Mouse (Mus musculus): ENCODE results near the gene Rusc1.
"Not testable (repeated sequence)": the region's sequence is repeated elsewhere in the genome, so short reads cannot be mapped to it uniquely, and the experiment has no call there.

Gene Rusc1

DNA sequence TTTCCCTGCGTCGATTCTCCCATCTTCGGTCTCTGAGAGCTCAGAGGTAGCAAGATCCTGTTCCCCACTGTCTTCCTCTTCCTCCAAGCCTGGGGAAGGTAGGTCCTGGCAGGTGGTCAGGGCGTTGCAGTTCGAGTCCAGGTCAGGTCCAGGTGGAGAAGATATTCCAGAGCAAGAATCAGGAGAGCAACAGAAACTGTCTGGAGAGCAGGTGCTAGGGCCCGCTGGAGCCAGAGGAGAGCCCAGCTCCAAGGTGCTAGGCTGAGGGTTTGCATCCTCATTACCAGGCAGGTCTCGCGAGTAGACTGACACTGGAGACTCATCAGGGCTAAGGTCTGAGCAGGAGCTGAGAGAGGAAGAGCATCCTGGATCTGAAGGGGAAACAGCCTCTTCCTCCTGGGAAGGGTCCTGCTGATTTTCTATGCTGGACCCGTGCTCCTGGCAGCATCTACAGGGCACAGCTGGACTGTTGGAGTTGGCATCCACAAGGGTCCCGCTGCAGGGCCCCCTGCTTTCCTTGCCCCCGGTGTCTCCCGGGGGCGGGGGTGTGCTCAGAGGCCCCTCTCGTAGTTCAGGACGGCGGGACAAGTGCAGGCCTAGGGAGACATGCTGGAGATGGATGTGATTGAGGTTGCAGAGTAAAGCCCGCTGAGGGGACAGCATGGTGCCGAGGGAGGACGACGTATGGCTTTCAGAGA is 1.2 kb downstream of the Rusc1 start:
- DNase-seq (ENCODE audit: low spot score), result no peak

DNA sequence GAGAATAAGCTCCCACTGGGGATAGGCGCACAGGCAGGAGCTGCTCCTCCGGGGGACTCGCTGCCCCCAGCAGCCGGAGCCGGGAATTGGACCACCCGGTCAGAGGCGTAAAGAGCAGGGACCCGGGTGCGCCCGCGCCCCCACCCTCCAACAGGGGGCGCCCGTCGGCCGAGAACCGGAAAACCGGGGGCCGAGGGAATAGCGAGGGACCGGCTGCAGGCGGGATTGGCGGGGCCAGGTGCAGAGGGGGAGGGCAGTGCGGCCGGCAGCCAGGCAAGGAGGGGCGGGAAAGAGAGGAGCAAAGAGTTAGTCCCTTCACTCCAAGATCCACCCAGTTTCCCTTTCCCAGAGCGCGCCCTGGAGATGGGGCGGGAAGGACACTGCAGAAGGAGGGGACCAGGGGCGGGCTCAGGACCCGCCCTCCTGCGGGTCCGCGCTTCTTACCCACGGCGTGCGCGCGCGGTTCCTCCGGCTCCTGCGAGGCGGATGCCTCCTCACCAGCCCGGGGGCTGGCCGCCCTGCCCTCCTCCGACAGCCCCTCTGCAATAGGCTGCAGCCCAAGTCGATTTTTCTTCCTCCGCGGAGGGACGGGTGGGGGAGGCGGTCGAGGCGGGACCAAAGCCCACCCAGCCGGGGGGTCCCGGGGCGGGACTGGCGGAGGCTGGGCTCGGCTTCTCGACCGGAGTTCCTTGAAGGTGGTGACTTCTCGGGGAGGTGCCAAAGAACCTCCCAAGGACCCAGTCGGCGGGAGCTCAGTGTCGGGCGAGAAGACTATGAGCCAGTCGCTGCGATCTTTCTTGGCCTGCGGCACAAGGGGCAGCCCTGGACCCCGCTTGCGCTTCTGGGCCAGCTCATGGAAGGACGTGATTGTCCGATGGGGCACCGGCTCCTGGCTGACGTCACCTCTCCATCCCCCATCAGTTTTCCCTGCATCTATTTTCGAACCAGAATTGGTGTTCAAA is 2.1 kb downstream of the Rusc1 start:
- peak; percentile 86 for DNase-seq (ENCODE audit: low spot score)

DNA sequence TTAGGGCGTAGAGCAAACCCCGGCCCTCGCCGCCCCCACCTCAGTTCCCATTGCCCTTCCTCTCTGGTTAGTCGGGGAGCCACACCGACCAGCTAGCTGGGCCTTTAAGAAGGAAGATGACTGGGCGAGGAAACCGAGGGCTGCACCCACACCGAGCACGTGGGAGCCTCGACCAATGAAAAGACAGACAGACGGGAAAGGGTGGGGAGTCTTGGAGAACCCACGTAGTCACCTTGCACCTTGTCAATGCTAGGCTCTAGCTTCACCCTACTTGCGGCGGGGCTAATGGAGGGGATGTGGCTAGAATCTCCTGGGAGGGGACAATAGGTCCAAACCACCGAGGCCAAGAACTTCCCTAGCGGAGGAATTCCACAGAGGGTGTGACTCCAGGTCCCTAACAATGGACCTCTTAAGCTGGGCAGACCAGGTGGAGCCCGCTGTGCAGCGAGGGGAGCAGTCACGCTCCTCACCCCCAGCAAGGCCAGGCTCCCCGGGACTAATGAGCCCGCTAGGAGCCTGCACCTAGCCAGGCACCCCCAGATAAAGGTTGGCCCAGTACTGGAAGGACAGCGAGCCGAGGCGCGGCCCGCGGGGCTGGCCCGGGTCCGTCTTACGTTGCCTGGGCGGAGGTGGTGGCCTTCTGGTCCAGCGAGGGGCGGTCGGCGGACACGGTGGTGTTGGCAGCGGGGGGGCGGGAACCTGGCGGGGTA is 3.1 kb downstream of the Rusc1 start:
- DNase-seq (ENCODE audit: low spot score), result peak; percentile 80

DNA sequence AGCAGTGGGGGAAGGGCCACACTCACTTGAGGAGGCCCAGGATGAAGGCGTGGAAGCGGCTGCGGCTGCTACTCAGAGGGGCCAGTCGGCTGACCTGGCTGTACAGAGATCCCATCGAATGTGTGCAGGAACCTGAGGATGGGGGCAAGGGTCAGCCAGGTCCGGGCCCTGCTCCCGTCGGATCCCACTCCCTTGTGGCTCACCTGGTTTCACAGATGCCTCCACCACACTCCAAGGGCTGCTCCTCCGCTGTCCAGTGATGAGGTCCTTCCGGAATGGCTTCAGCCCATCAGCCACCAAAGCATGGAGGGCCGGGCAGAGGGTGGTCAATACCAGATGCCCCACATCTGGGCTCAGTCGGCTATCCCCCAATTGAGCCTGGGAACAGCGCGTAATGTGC is 4.1 kb downstream of the Rusc1 start:
- no peak for DNase-seq (ENCODE audit: low spot score)

DNA sequence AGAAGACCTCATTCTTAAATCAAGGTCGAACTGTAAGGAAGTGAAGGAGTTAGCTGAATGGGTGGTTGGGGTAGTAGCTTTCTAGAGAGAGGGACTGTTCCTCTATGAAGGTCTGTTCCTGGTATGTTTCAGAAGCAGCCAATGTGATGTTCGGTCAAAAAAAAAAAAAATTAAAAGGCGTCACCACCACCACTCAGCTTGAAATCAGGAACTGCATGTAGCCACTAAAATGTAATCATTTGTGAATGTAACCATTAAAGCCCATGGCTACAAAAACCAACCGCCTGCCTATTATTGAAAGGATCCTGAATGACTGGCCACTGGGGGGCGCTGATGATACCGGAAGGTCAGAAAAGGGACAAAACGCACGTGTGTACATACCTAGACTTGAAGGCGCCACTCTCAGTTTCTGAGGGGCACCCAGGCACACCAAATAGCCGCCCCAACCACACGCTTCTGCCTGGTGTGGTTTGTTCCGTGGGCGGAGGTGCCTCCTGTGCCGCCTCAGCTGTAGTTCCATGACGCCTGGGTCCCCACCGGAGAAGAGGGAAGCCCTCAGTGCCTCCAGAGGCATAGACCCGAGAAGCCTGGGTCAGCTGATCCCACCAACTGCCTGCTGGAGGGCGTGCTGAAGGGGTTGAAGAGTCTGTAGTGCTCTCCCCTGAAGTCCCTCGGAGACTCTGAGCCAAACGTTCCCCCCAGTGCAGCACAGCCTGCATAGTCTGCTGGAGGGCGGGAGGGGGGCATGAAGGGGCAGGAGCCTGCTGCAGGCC is 5.6 kb downstream of the Rusc1 start:
- DNase-seq (ENCODE audit: low spot score), result peak; percentile 78

DNA sequence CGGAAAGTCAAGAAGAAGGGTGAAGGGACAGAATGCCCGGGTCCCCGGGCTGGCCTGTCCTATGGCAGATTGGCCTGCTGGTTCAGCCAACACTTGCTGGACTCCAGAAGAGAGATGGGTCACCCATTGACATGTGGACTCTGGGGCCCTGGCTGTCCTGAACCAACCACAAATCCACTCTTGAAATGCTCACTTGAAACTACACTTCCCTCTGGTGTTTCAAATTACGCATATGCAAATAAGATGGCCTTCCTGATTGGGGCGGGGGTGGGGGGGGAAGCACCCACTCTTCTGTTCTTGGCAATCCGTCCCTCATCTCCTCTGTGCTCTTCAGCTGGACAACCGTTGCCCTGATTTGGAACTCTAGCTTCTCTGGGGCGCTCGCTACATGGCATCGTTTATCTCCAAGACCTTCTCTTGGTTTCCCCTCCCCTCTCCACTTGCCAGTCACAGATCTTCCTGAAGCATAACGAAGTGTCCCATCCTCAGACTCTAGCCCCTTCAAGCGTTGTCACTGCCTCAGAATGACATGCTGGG is 8.4 kb downstream of the Rusc1 start:
- no peak for DNase-seq (ENCODE audit: low spot score)

DNA sequence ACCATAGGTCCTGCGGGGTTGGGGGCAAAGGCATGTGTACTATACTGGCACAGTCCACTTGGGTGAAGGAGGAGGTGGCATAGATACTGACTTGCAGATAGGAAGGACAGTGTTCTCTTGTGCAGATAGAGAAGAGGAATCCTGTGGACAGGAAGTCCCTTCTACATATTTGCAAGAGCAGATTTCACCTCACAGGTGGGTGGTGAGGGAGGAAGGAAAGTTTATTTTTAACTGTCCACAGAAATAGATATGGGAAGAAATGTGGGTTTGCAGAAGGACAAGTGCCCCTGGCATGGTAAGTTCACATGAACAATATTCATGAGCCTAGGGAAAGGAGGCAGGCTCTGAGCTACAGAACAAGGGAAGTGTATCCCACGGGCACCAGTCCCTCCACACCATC is 9.0 kb downstream of the Rusc1 start:
- DNase-seq (ENCODE audit: low spot score), result no peak

DNA sequence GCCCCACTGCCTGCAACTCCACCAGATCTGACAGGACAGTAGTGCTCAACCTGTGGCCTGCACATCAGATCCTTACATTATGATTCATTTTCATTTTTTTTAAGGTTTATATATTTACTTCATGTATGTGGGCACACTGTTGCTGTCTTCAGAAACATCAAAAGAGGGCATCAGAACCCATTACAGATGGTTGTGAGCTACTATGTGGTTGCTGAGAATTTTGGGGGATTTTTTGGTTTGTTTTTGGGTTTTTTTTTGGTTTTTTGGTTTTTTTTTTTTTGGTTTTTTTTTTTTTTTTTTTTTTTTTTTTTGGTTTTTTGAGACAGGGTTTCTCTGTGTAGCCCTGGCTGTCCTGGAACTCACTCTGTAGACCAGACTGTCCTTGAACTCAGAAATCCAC is 10.8 kb downstream of the Rusc1 start:
- DNase-seq (ENCODE audit: low spot score), result not testable (repeated sequence)

DNA sequence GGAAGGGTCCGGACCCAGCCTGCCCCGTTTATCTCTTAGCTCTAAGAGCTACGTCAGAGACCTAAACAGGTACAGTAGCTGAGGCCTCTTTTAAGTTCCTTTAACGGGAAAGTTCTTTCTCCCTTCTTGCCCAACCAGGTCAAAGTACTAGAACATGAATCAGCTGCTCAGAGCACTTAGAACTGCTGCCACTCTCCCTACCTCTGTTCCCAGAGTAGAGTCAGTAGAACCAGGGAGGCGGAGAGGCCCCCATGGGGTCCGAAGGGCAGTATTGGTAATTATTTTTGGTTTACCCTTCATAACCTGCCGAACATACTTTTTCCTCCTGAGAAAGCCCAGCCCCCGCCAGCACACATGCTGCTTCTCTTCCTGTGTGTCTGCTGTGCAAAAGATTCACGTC is 15.7 kb downstream of the Rusc1 start:
- DNase-seq (ENCODE audit: low spot score), result no peak

DNA sequence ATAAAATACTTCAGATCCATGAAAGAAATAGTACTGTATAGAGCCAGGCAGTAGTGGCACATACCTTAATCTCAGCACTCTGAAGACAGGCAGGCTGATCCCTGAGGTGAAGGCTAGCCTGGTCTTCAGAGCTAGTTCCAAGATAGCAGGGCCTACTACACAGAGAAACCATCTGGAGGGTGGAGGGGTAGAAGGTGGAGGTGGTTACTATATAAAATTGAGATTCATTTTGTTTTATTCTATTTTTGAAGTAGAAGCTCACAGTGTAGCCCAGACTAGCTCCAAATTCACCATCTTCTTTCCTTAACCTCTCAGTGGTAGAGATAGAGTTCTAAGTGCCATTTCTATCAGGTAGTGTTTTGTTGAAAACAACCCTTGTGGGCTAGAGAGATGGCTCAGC is 25.8 kb downstream of the Rusc1 start:
- DNase-seq (ENCODE audit: low spot score), result no peak

DNA sequence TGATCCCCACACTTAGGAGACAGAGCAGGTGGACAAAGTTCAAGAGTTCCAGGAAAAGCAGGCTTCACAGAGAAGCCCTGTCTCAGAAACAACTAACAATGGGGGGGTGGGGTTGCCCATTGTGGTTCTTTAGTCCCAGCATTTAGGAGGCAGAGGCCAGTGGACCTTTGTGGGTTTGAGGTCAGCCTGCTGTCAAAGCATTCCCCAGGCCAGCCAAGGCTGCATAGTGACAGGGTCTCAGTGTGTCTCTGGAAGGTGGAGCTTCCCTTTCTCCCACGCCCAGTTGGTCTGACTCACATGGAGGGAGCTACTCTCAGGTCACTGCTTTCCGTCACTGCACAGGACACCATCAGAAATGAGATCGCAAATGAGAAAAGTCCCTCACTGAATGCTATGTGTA is 31.4 kb downstream of the Rusc1 start:
- no peak for DNase-seq (ENCODE audit: low spot score)

DNA sequence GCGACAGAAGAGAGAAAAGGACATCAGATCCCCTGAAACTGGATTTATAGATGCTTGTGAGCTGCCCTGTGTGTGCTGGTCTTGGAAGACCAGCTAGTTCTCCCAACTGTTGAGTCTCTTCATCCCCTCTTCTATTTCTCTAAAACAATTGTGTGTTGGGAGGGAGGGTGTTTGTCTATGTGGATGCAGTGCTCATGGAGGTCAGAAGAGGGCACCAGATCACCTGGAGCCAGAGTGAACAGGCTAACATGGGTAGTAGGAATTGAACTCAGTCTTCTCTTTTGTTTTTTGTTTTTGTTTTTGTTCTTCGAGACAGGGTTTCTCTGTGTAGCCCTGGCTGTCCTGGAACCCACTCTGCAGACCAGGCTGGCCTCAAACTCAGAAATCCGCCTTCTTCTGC is 34.3 kb downstream of the Rusc1 start:
- DNase-seq (ENCODE audit: low spot score), result peak; percentile 21

DNA sequence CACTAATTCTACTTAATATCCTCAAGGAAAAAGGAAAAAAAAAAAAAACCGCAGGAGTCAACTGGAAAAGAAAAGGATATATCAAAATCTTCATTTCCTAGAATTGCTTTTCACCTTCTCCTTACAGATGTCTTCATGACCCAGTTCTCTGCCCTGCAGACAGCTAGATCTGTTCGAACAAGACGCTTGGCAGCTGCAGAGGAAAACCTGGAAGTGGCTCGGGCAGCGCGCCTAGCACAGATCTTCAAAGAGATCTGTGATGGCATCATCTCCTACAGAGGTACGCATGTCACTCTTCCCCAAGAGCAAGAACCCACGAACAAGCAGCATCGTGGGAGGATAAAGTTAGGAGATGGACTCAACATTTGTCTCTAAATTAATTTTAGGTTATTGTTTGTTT is 34.8 kb downstream of the Rusc1 start:
- no peak for DNase-seq (ENCODE audit: low spot score)

DNA sequence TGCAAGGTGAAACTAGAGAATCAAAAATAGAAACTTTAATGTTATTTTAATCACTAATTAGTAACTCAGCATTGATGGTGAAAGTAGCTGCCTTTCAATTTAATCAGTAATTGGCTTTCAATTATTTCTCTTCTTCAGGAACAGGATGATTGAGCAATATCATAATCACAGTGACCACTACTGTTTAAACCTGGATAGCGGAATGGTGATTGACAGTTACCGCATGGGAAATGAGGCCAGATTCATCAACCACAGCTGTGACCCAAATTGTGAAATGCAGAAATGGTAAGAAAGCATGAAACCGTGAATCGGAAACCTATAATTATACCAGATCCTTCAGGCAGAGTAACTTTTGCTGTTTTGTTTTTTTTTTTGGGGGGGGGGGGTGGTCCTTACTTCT is 49.8 kb downstream of the Rusc1 start:
- no peak for DNase-seq (ENCODE audit: low spot score)

All from ovary, postnatal 36 days (tissue).